Mouse (Mus musculus) heart, embryonic 16.5 days (tissue): Measurements from ENCODE around the gene Ddx17. TPM values are rescaled to one million over a fixed set of nuclear protein-coding genes. Genes with fewer than 3 reads are reported as not detected.

ENCODE experiments used
- ATAC-seq: fragments of 200-750 bp; cut with Nextera tagmentation; replicated peaks from 2 replicates; pipeline ENCODE4 v1.8.0; 2017; ENCODE audit warnings: moderate number of reproducible peaks; ENCODE audit not compliant: insufficient read depth, low FRiP score; ENCODE audit errors: extremely low read depth
- H3K27ac ChIP-seq: fragments of 300-500 bp; sonication (generic); 2 replicates; pipeline ENCODE4 v1.5.1; 2014; ENCODE audit warnings: mild to moderate bottlenecking, low read length, control low read depth, moderate library complexity
- H3K27me3 ChIP-seq: fragments of 300-500 bp; sonication (generic); 2 replicates; pipeline ENCODE4 v1.6.1; 2014; ENCODE audit warnings: low read length, mixed read lengths; ENCODE audit not compliant: control insufficient read depth, insufficient read depth
- H3K36me3 ChIP-seq: fragments of 300-500 bp; sonication (generic); 2 replicates; pipeline ENCODE4 v1.6.1; 2014; ENCODE audit not compliant: control insufficient read depth, insufficient read depth
- H3K4me1 ChIP-seq: fragments of 300-500 bp; sonication (generic); 2 replicates; pipeline ENCODE4 v1.6.1; 2014; ENCODE audit warnings: low read length, mixed read lengths; ENCODE audit not compliant: control insufficient read depth, insufficient read depth
- H3K4me2 ChIP-seq: fragments of 300-500 bp; sonication (generic); 2 replicates; pipeline ENCODE4 v1.6.1; 2014; ENCODE audit warnings: low read depth, mild to moderate bottlenecking, control low read depth, low read length
- H3K4me3 ChIP-seq: fragments of 300-500 bp; sonication (generic); 2 replicates; pipeline ENCODE4 v1.5.1; 2014; ENCODE audit warnings: mild to moderate bottlenecking, control low read depth, low read length
- H3K9ac ChIP-seq: fragments of 300-500 bp; sonication (generic); 2 replicates; pipeline ENCODE4 v1.6.1; 2014; ENCODE audit warnings: low read length, control low read depth
- H3K9me3 ChIP-seq: fragments of 300-500 bp; sonication (generic); replicated peaks from 2 replicates; pipeline ENCODE4 v1.6.1; 2016; ENCODE audit warnings: low read length; ENCODE audit not compliant: control insufficient read depth
- WGBS: fragments of 180-500 bp; shearing (Covaris S2); extraction: QIAGEN DNeasy Blood & Tissue Kit; methylation state at CpG from one replicate; pipeline ENCODE4 v1.1.7; 2014; 5-methylcytosine and 5-hydroxymethylcytosine counted together
- polyA plus RNA-seq: library from polyadenylated mRNA; unstranded; fragments of >200 nt; fragmentation: Nextera tagmentation; extraction: Ambion mirVana; gene quantifications from 2 replicates; pipeline ENCODE4 v1.2.1, GENCODE M21; 2015

The Ddx17 gene
- polyA plus RNA-seq, 1 experiment from 2014 or later: 30.8 TPM

DNA sequence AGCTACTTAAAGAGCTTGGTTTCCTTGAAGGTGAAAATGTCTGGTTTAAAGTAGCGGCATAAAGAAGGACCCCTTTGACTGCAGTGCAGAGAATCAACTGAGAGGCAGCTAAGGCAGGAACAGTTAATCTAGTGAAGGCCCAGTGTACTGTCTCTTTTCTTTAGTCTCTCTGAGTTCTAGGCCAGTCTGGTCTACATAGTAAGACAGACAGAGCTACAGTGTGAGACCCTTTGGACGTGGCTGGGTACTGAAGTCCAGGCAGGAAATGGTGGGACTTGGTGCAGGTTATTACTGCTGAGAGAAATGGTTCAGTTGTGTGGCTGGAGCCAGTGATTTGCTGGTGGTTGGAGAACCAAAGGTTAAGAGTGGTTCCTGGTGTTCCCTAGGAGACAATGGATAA is 1.7 kb upstream of the Ddx17 start:
- ATAC-seq: no peak
- H3K4me3 ChIP-seq: no peak overlapping the region
- peaks cover 11% of the 10 kb centered on the region for H3K36me3 ChIP-seq
- peaks cover 9% of the 10 kb centered on the region for H3K4me1 ChIP-seq
- no peak overlapping the region for H3K27ac ChIP-seq
- peaks cover 5% of the 10 kb centered on the region; the same call in 1 of the 2 replicates for H3K27me3 ChIP-seq
- 93% methylated on average over 2 of the region's 2 CpGs for WGBS
- H3K9me3 ChIP-seq: no peaks in the 10 kb centered on the region
- no peak overlapping the region for H3K9ac ChIP-seq
- no peak overlapping the region for H3K4me2 ChIP-seq

GRCm38 (mm10) chr15:79547289-79547820 is 814 bp upstream of the Ddx17 start:
- WGBS: 72% methylated on average over 17 of the region's 17 CpGs
- H3K4me3 ChIP-seq: peak overlapping the region; percentile 96
- H3K27ac ChIP-seq: peak overlapping the region; percentile 97
- peaks cover 9% of the 10 kb centered on the region for H3K4me1 ChIP-seq
- H3K9ac ChIP-seq: peak overlapping the region; percentile 75
- H3K9me3 ChIP-seq: no peaks in the 10 kb centered on the region
- peak overlapping the region; percentile 77 for H3K4me2 ChIP-seq
- ATAC-seq: no peak
- peaks cover 5% of the 10 kb centered on the region; the same call in 1 of the 2 replicates for H3K27me3 ChIP-seq
- H3K36me3 ChIP-seq: peaks cover 19% of the 10 kb centered on the region

DNA sequence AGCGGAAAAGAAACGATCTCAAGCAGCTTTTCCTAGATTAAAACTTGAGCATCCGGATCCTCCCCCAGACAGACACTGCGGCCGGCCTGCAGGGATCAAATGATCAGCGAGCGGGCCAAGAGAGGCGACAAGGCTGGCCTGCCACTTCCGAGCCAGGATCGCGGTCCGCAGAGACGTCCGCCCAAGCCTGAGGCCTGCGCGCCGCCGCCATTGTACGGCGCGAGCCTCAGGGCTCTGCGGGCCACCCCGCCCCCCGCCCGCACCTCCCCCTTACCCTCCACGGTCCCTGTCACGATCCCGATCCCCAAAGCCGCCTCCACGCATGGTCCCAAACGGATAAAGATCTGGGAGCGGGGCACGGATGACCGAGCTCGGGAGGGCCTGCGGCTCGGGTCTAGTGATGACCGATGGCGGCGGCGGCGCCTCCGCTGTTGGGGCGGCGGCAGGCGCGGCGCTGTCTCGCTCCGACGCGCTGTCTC is 581 bp downstream of the Ddx17 start:
- under 1% methylated on average over 51 of the region's 52 CpGs for WGBS
- peaks cover 4% of the 10 kb centered on the region; the same call in 1 of the 2 replicates for H3K27me3 ChIP-seq
- H3K9ac ChIP-seq: peak overlapping the region; percentile 100
- peak overlapping the region; percentile 99 for H3K27ac ChIP-seq
- peak overlapping the region; percentile 89 for H3K4me2 ChIP-seq
- no peaks in the 10 kb centered on the region for H3K9me3 ChIP-seq
- ATAC-seq: peak; percentile 65
- peak overlapping the region; percentile 96 for H3K4me3 ChIP-seq
- peaks cover 27% of the 10 kb centered on the region for H3K36me3 ChIP-seq
- peaks cover 9% of the 10 kb centered on the region for H3K4me1 ChIP-seq

- Histone ChIP-seq H3K36me3 (peaks cover 31% of the 10 kb centered on the region), H3K27me3 (0 out of 2 replicates have a peak, but pooled peaks cover 3% of the 10 kb centered on the region), H3K27ac (peak overlapping the region; percentile 99), H3K4me3 (peak overlapping the region; percentile 96), H3K9ac (peak overlapping the region; percentile 100), H3K9me3 (no peaks in the 10 kb centered on the region), H3K4me2 (peak overlapping the region; percentile 89), H3K4me1 (peaks cover 10% of the 10 kb centered on the region)
- 4% methylated on average over 3 of the region's 3 CpGs for WGBS
- no peak for ATAC-seq
Measured at GRCm38 (mm10) chr15:79545496-79545895, 1.0 kb downstream of the Ddx17 start.

GRCm38 (mm10) chr15:79543968-79544367 is 2.6 kb downstream of the Ddx17 start:
- Histone ChIP-seq H3K9me3 (no peaks in the 10 kb centered on the region), H3K27ac (no peak overlapping the region), H3K4me1 (peaks cover 14% of the 10 kb centered on the region), H3K27me3 (0 out of 2 replicates have a peak, but pooled peaks cover 3% of the 10 kb centered on the region), H3K9ac (peak overlapping the region; percentile 100), H3K4me2 (peak overlapping the region; percentile 89), H3K4me3 (peak overlapping the region; percentile 96), H3K36me3 (peaks cover 45% of the 10 kb centered on the region)
- ATAC-seq: no peak
- 77% methylated on average over 3 of the region's 3 CpGs for WGBS

DNA sequence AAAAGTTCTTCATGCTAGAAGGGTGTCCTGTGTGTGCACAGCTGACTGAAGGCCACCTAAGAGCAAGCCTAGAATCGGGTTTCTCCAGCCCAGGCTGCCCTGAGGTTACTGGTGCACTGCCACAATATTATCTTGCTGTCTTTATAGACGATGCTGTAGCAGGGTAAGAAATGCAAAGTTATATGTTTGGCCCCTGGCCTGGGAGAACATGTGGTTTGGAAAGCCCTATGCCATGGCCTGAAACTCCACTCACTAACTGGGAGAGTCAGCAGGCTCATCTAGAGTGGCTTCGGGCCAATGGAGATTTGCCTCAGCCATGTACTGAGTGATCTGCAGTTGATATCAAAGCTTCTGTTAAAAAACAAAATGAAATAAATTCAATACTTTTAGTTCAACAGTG is 12.7 kb downstream of the Ddx17 start:
- ATAC-seq: no peak
- H3K4me3 ChIP-seq: no peak overlapping the region
- H3K4me2 ChIP-seq: no peak overlapping the region
- WGBS: 82% methylated on average over 3 of the region's 3 CpGs
- H3K4me1 ChIP-seq: no peaks in the 10 kb centered on the region
- H3K36me3 ChIP-seq: peaks cover 84% of the 10 kb centered on the region
- no peak overlapping the region for H3K27ac ChIP-seq
- no peaks in the 10 kb centered on the region for H3K9me3 ChIP-seq
- H3K27me3 ChIP-seq: no peaks in the 10 kb centered on the region
- no peak overlapping the region for H3K9ac ChIP-seq

- H3K4me2 ChIP-seq: no peak overlapping the region
- WGBS: 72% methylated on average over 7 of the region's 7 CpGs
- H3K36me3 ChIP-seq: peaks cover 72% of the 10 kb centered on the region
- no peak overlapping the region for H3K27ac ChIP-seq
- no peaks in the 10 kb centered on the region for H3K9me3 ChIP-seq
- no peaks in the 10 kb centered on the region for H3K27me3 ChIP-seq
- no peak for ATAC-seq
- no peaks in the 10 kb centered on the region for H3K4me1 ChIP-seq
- H3K9ac ChIP-seq: no peak overlapping the region
- no peak overlapping the region for H3K4me3 ChIP-seq
Measured at GRCm38 (mm10) chr15:79529935-79530334, 16.6 kb downstream of the Ddx17 start.

DNA sequence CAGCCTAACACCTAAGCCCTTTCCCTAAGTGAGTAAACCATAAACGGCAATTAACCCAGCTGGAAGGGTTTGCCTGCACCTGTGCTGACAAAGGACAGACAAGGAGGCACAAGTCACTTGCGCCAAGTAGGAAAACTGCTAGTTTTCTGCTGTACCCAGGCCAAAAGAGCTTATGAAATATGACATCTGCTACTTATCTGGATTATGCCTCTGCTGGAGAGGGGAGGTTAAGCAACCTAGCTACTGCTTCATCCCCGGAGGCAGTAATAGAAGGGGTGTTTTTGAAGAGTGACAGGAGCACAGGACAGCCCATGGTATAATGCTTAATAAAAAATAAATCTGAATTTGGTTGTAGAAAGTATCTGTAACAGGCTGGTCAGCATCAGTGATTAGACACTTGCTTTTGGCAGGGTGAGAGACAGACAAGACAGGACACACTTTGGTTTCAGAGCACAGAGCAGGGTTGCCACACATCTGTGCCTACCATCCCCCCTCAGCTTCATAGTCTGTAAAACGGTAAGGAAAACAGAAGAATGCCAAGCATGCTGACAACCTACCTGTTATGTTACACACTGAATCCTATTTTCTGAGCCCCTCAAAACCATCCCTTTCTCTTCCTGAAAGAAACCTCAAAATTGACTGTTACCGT is 18.4 kb downstream of the Ddx17 start:
- WGBS: 59% methylated on average over 5 of the region's 5 CpGs
- no peaks in the 10 kb centered on the region for H3K9me3 ChIP-seq
- 0 out of 2 replicates have a peak, but pooled peaks have one; percentile 5 for ATAC-seq
- H3K4me2 ChIP-seq: no peak overlapping the region
- peaks cover 56% of the 10 kb centered on the region for H3K36me3 ChIP-seq
- H3K27ac ChIP-seq: no peak overlapping the region
- H3K27me3 ChIP-seq: no peaks in the 10 kb centered on the region
- H3K4me1 ChIP-seq: no peaks in the 10 kb centered on the region
- H3K9ac ChIP-seq: no peak overlapping the region
- no peak overlapping the region for H3K4me3 ChIP-seq

DNA sequence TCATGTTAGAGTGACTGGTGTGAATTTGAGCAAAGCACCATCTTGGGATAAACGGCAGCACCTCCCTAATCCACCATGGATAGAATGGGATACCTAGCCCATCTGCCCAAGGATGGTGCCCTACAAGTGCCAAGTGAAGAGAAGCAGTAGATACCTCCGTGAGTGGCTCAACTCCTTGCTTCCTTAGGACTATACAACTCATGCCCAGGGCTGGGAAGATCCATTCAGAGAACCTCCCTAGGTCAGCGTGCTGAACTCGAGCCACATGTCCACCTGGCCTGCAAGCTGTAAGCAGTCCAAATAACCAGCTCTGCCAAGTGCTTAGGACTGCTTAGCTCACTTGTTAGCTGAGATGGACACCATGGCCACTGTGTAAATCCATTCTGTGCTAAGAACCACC is 19.3 kb downstream of the Ddx17 start:
- Histone ChIP-seq H3K9ac (no peak overlapping the region), H3K9me3 (no peaks in the 10 kb centered on the region), H3K27me3 (no peaks in the 10 kb centered on the region), H3K27ac (no peak overlapping the region), H3K4me2 (no peak overlapping the region), H3K36me3 (peaks cover 54% of the 10 kb centered on the region), H3K4me3 (no peak overlapping the region), H3K4me1 (no peaks in the 10 kb centered on the region)
- WGBS: 69% methylated on average over 4 of the region's 4 CpGs
- ATAC-seq: no peak
